Mouse (Mus musculus): ENCODE data around the gene Myo1d.

The Myo1d gene

GRCm38 (mm10) chr11:80779527-80780344 is at the start of gene Myo1d:
TSS of gene Myo1d (minus strand) at chr11:80780025.
- DNase-seq (ENCODE audit: low spot score in 2 of 2), result peak; percentile 56 to 87

GRCm38 (mm10) chr11:80821794-80822193 is 42.0 kb upstream of the Myo1d start:
- DNase-seq (ENCODE audit: low spot score in 2 of 2), result no peak

- no peak for DNase-seq (ENCODE audit: low spot score in 2 of 2)
Measured at GRCm38 (mm10) chr11:80821296-80821695, 41.5 kb upstream of the Myo1d start.

- no peak for DNase-seq (ENCODE audit: low spot score in 2 of 2)
Measured at GRCm38 (mm10) chr11:80820085-80820484, 40.3 kb upstream of the Myo1d start.

- peak; percentile 7 to 20 for DNase-seq (ENCODE audit: low spot score in 2 of 2)
Measured at GRCm38 (mm10) chr11:80818060-80818697, 38.4 kb upstream of the Myo1d start.

GRCm38 (mm10) chr11:80815354-80815753 is 35.5 kb upstream of the Myo1d start:
- DNase-seq (ENCODE audit: low spot score in 2 of 2), result no peak

- DNase-seq (ENCODE audit: low spot score in 2 of 2), result no peak
Measured at GRCm38 (mm10) chr11:80811156-80811555, 31.3 kb upstream of the Myo1d start.

- no peak for DNase-seq (ENCODE audit: low spot score in 2 of 2)
Measured at GRCm38 (mm10) chr11:80809993-80810821, 30.4 kb upstream of the Myo1d start, which contains the start of gene Tmem98. TSS of gene Tmem98 (plus strand) at chr11:80810175.

GRCm38 (mm10) chr11:80809666-80809992 is 29.8 kb upstream of the Myo1d start:
- no peak for DNase-seq (ENCODE audit: low spot score in 2 of 2)

GRCm38 (mm10) chr11:80808551-80809070 is 28.8 kb upstream of the Myo1d start:
- no peak for DNase-seq (ENCODE audit: low spot score in 2 of 2)

GRCm38 (mm10) chr11:80802706-80803105 is 22.9 kb upstream of the Myo1d start:
- no peak for DNase-seq (ENCODE audit: low spot score in 2 of 2)

GRCm38 (mm10) chr11:80799979-80800378 is 20.2 kb upstream of the Myo1d start:
- DNase-seq (ENCODE audit: low spot score in 2 of 2), result no peak

- DNase-seq (ENCODE audit: low spot score in 2 of 2), result no peak
Measured at GRCm38 (mm10) chr11:80795431-80795830, 15.6 kb upstream of the Myo1d start.

GRCm38 (mm10) chr11:80794290-80794689 is 14.5 kb upstream of the Myo1d start:
- no peak for DNase-seq (ENCODE audit: low spot score in 2 of 2)

- DNase-seq (ENCODE audit: low spot score in 2 of 2), result no peak
Measured at GRCm38 (mm10) chr11:80793386-80793785, 13.6 kb upstream of the Myo1d start.

- no peak for DNase-seq (ENCODE audit: low spot score in 2 of 2)
Measured at GRCm38 (mm10) chr11:80791677-80792432, 12.0 kb upstream of the Myo1d start.

- DNase-seq (ENCODE audit: low spot score in 2 of 2), result no peak
Measured at GRCm38 (mm10) chr11:80790413-80790812, 10.6 kb upstream of the Myo1d start.

- no peak for DNase-seq (ENCODE audit: low spot score in 2 of 2)
Measured at GRCm38 (mm10) chr11:80789647-80790240, 9.9 kb upstream of the Myo1d start.

GRCm38 (mm10) chr11:80785672-80786071 is 5.8 kb upstream of the Myo1d start:
- DNase-seq (ENCODE audit: low spot score in 2 of 2), result no peak

- no peak for DNase-seq (ENCODE audit: low spot score in 2 of 2)
Measured at GRCm38 (mm10) chr11:80784294-80784743, 4.5 kb upstream of the Myo1d start.

- no peak for DNase-seq (ENCODE audit: low spot score in 2 of 2)
Measured at GRCm38 (mm10) chr11:80783460-80783859, 3.6 kb upstream of the Myo1d start.

All from thymus, postnatal 10 days (tissue).